Mouse (Mus musculus): Measurements from ENCODE around the gene A3galt2.

GRCm38 (mm10) chr4:128782037-128782436 is 26.9 kb downstream of the A3galt2 start:
- TF ChIP-seq POLR2A (IDR thresholded peaks at IDR 0.05; ENCODE audit: low read depth, low read length): no peak
- no peak for TF ChIP-seq CTCF (IDR thresholded peaks at IDR 0.05; ENCODE audit: extremely low read depth, insufficient read length, insufficient replicate concordance, low read depth, low read length)
